Mouse (Mus musculus): Measurements from ENCODE around the gene Pphln1. TPM values are rescaled to one million over a fixed set of nuclear protein-coding genes. Genes with fewer than 3 reads are reported as not detected.

The Pphln1 gene
- polyA plus RNA-seq, 1 experiment from 2014 or later, result 28.4 TPM

DNA sequence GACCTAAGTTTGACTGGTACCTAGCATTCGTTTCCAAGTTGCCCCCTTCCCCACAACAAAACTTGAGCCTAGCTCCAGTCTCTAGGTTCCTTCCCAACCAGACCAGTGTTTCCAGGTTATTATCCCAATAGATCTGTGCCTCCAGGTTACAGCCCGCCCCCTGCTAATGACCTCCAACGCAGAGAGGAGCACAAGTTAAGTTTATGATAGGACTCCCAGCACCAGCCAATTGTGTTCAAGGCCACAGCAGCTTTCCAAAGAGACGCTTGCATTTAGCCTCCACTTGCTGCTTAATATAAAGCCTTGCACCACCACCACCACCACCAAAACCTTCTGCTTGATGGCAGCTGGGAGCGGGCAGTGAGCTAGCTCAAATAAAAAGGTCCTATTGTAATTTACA, 16.8 kb upstream of the Pphln1 start:
- H3K9me3 ChIP-seq (ENCODE audit: control insufficient read depth, low read length), result no peaks in the 10 kb centered on the region
- H3K27me3 ChIP-seq (replicated peaks; ENCODE audit: control insufficient read depth, insufficient read depth, low read length), result no peaks in the 10 kb centered on the region
- H3K9ac ChIP-seq (ENCODE audit: low read length), result no peak overlapping the region
- H3K4me2 ChIP-seq (ENCODE audit: low read length), result no peak overlapping the region
- no peak overlapping the region for H3K27ac ChIP-seq (ENCODE audit: low read depth)
- ATAC-seq (replicated peaks; ENCODE audit: low FRiP score, low TSS enrichment, low read depth) (no peak), DNase-seq (ENCODE audit: low spot score) (no peak)
- H3K4me3 ChIP-seq (ENCODE audit: low read depth, low read length), result no peak overlapping the region
- H3K4me1 ChIP-seq (replicated peaks; ENCODE audit: control insufficient read depth, insufficient read depth, low read length), result no peaks in the 10 kb centered on the region
- 51% methylated on average over 5 of the region's 5 CpGs for whole genome bisulfite sequencing
- H3K36me3 ChIP-seq (ENCODE audit: control insufficient read depth, insufficient read depth, low read length), result peaks cover 14% of the 10 kb centered on the region

DNA sequence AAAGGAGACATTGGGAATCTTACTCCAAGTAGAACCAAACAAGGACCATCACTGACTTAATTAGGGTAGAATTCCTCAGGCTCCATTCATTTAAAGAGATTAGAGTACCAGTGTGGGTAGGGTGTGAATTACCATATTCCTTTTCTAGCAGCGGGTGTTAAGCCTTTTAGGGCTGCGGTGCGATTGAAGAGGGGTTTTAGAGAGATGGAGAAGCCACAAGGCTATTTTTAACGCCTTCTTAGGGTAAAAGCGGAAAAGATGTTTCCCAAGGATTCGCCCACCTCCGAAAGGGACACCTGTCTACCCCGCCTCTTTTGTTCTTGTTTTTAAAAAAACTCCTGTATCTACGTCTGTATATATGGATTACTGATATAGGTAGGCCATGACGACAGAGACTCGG, 881 bp upstream of the Pphln1 start:
- H3K27ac ChIP-seq (ENCODE audit: low read depth), result no peak overlapping the region
- H3K36me3 ChIP-seq (ENCODE audit: control insufficient read depth, insufficient read depth, low read length), result peaks cover 19% of the 10 kb centered on the region; the same call in 1 of the 2 replicates
- H3K27me3 ChIP-seq (replicated peaks; ENCODE audit: control insufficient read depth, insufficient read depth, low read length), result no peaks in the 10 kb centered on the region
- H3K9me3 ChIP-seq (ENCODE audit: control insufficient read depth, low read length), result no peaks in the 10 kb centered on the region
- peak overlapping the region; percentile 82 for H3K4me2 ChIP-seq (ENCODE audit: low read length)
- DNase-seq (ENCODE audit: low spot score) (no peak), ATAC-seq (replicated peaks; ENCODE audit: low FRiP score, low TSS enrichment, low read depth) (no peak)
- H3K9ac ChIP-seq (ENCODE audit: low read length), result peak overlapping the region; percentile 96
- H3K4me1 ChIP-seq (replicated peaks; ENCODE audit: control insufficient read depth, insufficient read depth, low read length), result peaks cover 22% of the 10 kb centered on the region
- 2% methylated on average over 11 of the region's 11 CpGs for WGBS
- peak overlapping the region; percentile 95 for H3K4me3 ChIP-seq (ENCODE audit: low read depth, low read length)

DNA sequence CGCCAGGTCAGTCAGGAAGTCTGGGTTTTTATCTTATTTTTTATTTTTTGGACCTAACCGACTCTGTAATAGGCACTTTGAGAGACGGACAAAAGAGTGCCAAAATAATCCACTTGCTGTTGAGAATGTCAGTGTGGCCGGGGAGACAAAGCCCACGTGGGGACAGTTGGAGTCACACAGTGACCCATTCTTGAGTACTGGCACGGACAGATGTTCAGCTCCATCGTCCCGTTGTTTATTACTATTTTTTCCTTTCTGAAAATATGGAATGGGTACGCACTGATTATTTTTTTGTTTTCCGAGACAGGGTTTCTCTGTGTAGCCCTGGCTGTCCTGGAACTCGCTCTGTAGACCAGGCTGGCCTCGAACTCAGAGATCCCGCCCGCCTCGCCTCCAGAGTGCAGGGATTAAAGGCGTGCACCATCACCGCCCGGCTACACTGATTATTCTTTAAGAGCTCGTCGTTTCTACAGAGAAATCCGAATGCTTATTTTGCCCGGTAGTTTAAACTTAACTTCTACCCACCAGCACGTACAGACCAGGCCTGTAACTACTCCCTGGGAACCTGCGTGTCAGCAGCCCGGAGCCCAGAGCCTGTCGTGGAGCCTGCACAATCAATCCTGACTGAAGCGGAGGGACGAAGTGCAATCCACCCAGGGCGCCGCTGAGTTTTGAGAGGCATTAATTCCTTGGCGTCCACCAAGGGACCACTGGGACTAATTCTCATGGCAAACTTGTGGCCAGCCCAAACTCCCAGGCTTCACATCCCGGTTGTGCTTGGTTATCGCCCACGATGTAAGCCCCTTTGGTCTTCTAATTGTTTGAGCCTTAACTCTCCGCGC, 770 bp downstream of the Pphln1 start:
- Histone ChIP-seq H3K27me3 (replicated peaks; ENCODE audit: control insufficient read depth, insufficient read depth, low read length) (no peaks in the 10 kb centered on the region), H3K27ac (ENCODE audit: low read depth) (peak overlapping the region; percentile 83), H3K36me3 (ENCODE audit: control insufficient read depth, insufficient read depth, low read length) (peaks cover 6% of the 10 kb centered on the region; the same call in 1 of the 2 replicates), H3K4me2 (ENCODE audit: low read length) (peak overlapping the region; percentile 82), H3K4me3 (ENCODE audit: low read depth, low read length) (peak overlapping the region; percentile 95), H3K9ac (ENCODE audit: low read length) (peak overlapping the region; percentile 96), H3K9me3 (ENCODE audit: control insufficient read depth, low read length) (no peaks in the 10 kb centered on the region), H3K4me1 (replicated peaks; ENCODE audit: control insufficient read depth, insufficient read depth, low read length) (peaks cover 22% of the 10 kb centered on the region)
- DNase-seq (ENCODE audit: low spot score) (peak; percentile 59), ATAC-seq (replicated peaks; ENCODE audit: low FRiP score, low TSS enrichment, low read depth) (0 out of 2 replicates have a peak, but pooled peaks have one; percentile 28)
- WGBS, result 3% methylated on average over 36 of the region's 36 CpGs

DNA sequence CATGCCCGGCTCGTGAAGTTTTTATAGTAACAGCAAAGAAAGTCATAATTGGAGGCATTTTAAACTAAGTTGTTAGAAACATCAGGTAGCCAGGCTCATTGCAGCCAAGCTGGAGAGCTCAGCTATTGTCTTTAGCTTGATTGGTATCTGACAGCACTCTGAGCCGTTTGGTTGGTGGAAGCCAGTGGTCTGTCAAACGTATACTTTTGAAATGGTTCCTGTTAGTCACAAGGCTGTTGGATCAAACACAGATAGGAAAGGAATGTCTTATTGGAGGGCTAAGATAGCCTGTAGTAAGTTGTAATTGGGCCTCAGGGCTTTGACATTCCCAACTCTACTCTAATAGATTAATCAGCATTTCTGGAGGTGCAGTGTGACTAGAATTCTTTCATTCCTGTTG, 3.3 kb downstream of the Pphln1 start:
- H3K4me3 ChIP-seq (ENCODE audit: low read depth, low read length), result no peak overlapping the region
- DNase-seq (ENCODE audit: low spot score) (no peak), ATAC-seq (replicated peaks; ENCODE audit: low FRiP score, low TSS enrichment, low read depth) (no peak)
- no peaks in the 10 kb centered on the region for H3K27me3 ChIP-seq (replicated peaks; ENCODE audit: control insufficient read depth, insufficient read depth, low read length)
- 70% methylated on average over 4 of the region's 4 CpGs for WGBS
- H3K9me3 ChIP-seq (ENCODE audit: control insufficient read depth, low read length), result no peaks in the 10 kb centered on the region
- H3K27ac ChIP-seq (ENCODE audit: low read depth), result no peak overlapping the region
- H3K4me2 ChIP-seq (ENCODE audit: low read length), result no peak overlapping the region
- no peaks in the 10 kb centered on the region for H3K36me3 ChIP-seq (ENCODE audit: control insufficient read depth, insufficient read depth, low read length)
- no peak overlapping the region for H3K9ac ChIP-seq (ENCODE audit: low read length)
- peaks cover 21% of the 10 kb centered on the region for H3K4me1 ChIP-seq (replicated peaks; ENCODE audit: control insufficient read depth, insufficient read depth, low read length)

DNA sequence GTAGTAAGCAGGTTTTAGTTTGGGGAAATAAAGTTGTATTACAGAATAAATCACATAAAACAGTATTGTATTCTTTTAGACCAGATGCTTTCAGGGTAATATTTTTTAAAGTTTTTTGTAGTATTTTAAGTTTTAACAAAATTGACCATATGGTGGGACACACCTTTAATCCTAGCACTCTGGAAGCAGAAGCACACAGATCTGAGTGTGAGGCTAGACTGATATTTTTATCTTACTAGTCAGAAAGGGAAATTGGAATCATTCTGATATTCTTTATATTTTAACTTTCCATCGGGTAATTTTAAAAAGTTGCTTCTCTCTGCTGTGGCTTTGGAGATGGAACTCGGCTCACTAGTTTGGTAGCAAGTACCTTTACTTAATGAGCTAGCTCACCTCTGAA, 4.6 kb downstream of the Pphln1 start:
- Histone ChIP-seq H3K4me2 (ENCODE audit: low read length) (no peak overlapping the region), H3K9ac (ENCODE audit: low read length) (no peak overlapping the region), H3K9me3 (ENCODE audit: control insufficient read depth, low read length) (no peaks in the 10 kb centered on the region), H3K27ac (ENCODE audit: low read depth) (no peak overlapping the region), H3K36me3 (ENCODE audit: control insufficient read depth, insufficient read depth, low read length) (no peaks in the 10 kb centered on the region), H3K4me1 (replicated peaks; ENCODE audit: control insufficient read depth, insufficient read depth, low read length) (peaks cover 12% of the 10 kb centered on the region), H3K27me3 (replicated peaks; ENCODE audit: control insufficient read depth, insufficient read depth, low read length) (no peaks in the 10 kb centered on the region), H3K4me3 (ENCODE audit: low read depth, low read length) (no peak overlapping the region)
- DNase-seq (ENCODE audit: low spot score) (no peak), ATAC-seq (replicated peaks; ENCODE audit: low FRiP score, low TSS enrichment, low read depth) (no peak)
- 93% methylated on average over 2 of the region's 2 CpGs for WGBS

DNA sequence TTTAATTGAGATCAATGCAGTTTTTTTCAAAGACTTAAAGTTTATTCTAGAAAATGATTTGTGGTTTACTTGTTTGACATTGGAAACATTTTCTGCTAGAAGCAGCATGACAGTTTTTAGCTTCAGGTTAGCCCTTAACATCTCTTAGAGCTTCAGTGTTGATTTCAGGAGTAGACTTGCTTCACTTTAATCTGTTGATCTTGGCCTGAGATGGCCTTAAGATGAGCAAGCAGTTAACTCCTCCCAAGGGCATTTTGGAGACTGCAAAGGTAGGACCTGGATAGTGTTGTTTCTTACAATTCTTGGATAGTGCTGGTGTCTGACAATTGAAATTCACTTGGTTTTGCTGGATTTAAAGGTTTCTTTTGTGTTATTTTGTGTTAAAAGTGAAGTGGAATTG, 6.7 kb downstream of the Pphln1 start:
- H3K9ac ChIP-seq (ENCODE audit: low read length), result no peak overlapping the region
- H3K27me3 ChIP-seq (replicated peaks; ENCODE audit: control insufficient read depth, insufficient read depth, low read length), result no peaks in the 10 kb centered on the region
- H3K4me3 ChIP-seq (ENCODE audit: low read depth, low read length), result no peak overlapping the region
- ATAC-seq (replicated peaks; ENCODE audit: low FRiP score, low TSS enrichment, low read depth) (no peak), DNase-seq (ENCODE audit: low spot score) (no peak)
- H3K9me3 ChIP-seq (ENCODE audit: control insufficient read depth, low read length), result no peaks in the 10 kb centered on the region
- H3K4me1 ChIP-seq (replicated peaks; ENCODE audit: control insufficient read depth, insufficient read depth, low read length), result peaks cover 2% of the 10 kb centered on the region; the same call in 1 of the 2 replicates
- no peak overlapping the region for H3K27ac ChIP-seq (ENCODE audit: low read depth)
- no peaks in the 10 kb centered on the region for H3K36me3 ChIP-seq (ENCODE audit: control insufficient read depth, insufficient read depth, low read length)
- H3K4me2 ChIP-seq (ENCODE audit: low read length), result no peak overlapping the region

DNA sequence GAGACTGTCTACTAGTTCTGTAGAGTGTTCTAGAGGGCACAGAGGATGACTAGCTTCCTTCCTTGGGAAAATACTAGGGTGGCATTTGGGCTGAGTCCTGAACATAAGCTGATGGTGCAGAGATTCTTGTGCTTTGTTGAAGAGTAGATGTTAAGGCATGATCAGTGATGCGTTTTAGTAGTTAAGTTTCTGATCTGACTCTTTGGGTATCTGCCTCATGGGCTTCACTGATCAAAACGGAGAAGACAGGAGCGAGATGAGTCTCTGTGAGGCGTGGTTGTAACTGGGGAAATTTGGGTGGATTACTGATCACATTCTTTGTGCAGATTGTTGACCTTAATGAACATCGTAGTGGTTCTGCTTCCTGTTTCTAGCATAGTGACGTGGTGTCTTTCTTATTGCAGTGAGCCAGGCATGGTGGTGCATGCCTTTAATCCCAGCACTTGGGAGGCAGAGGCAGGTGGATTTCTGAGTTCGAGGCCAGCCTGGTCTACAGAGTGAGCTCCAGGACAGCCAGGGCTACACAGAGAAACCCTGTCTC, 7.4 kb downstream of the Pphln1 start:
- Histone ChIP-seq H3K9me3 (ENCODE audit: control insufficient read depth, low read length) (no peaks in the 10 kb centered on the region), H3K27ac (ENCODE audit: low read depth) (no peak overlapping the region), H3K9ac (ENCODE audit: low read length) (no peak overlapping the region), H3K36me3 (ENCODE audit: control insufficient read depth, insufficient read depth, low read length) (no peaks in the 10 kb centered on the region), H3K4me2 (ENCODE audit: low read length) (no peak overlapping the region), H3K4me1 (replicated peaks; ENCODE audit: control insufficient read depth, insufficient read depth, low read length) (no peaks in the 10 kb centered on the region), H3K27me3 (replicated peaks; ENCODE audit: control insufficient read depth, insufficient read depth, low read length) (no peaks in the 10 kb centered on the region), H3K4me3 (ENCODE audit: low read depth, low read length) (no peak overlapping the region)
- ATAC-seq (replicated peaks; ENCODE audit: low FRiP score, low TSS enrichment, low read depth) (no peak), DNase-seq (ENCODE audit: low spot score) (no peak)
- 89% methylated on average over 7 of the region's 7 CpGs for WGBS

DNA sequence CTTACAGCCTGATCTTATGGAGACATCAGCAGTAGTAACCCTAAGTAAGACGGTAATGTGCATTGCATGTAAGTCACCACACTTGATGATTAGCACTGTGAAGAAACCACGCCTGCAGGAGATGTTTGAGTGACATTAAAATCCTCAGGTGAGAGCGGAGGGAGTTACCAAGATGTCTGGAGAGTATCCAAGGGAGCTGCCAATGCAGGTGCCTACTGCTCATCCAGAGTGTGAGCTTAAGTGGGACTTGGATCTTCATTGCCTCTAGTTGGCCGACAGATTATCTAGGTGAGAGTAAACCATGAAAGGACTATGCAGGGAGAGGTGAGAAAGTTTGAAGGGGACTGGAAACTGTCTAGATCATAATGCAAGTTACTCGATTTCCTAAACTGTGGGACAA, 8.3 kb downstream of the Pphln1 start:
- 95% methylated on average over 5 of the region's 5 CpGs for WGBS
- Histone ChIP-seq H3K27ac (ENCODE audit: low read depth) (no peak overlapping the region), H3K9ac (ENCODE audit: low read length) (no peak overlapping the region), H3K36me3 (ENCODE audit: control insufficient read depth, insufficient read depth, low read length) (0 out of 2 replicates have a peak, but pooled peaks cover 4% of the 10 kb centered on the region), H3K4me3 (ENCODE audit: low read depth, low read length) (no peak overlapping the region), H3K4me2 (ENCODE audit: low read length) (no peak overlapping the region), H3K9me3 (ENCODE audit: control insufficient read depth, low read length) (no peaks in the 10 kb centered on the region), H3K27me3 (replicated peaks; ENCODE audit: control insufficient read depth, insufficient read depth, low read length) (no peaks in the 10 kb centered on the region), H3K4me1 (replicated peaks; ENCODE audit: control insufficient read depth, insufficient read depth, low read length) (no peaks in the 10 kb centered on the region)
- DNase-seq (ENCODE audit: low spot score) (no peak), ATAC-seq (replicated peaks; ENCODE audit: low FRiP score, low TSS enrichment, low read depth) (no peak)

DNA sequence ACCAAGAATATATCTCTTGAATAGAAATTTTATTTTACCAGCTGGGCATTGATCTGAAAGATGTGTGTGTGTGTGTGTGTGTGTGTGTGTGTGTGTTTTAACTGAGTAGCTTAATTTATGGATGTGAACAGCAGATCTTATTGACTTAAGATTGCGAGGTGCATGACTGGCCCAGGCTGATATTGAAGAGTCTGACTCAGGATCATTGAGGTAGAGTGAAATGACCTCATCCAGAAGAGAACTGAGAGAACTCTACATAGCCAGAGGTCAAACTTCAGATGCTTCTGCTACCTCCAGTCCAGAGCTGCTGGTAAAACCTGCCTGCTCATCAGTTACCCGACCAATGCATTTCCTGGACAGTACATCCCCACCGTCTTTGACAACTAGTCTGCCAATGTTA, 14.3 kb downstream of the Pphln1 start:
- no peak overlapping the region for H3K27ac ChIP-seq (ENCODE audit: low read depth)
- DNase-seq (ENCODE audit: low spot score) (no peak), ATAC-seq (replicated peaks; ENCODE audit: low FRiP score, low TSS enrichment, low read depth) (no peak)
- H3K4me1 ChIP-seq (replicated peaks; ENCODE audit: control insufficient read depth, insufficient read depth, low read length), result no peaks in the 10 kb centered on the region
- H3K36me3 ChIP-seq (ENCODE audit: control insufficient read depth, insufficient read depth, low read length), result peaks cover 12% of the 10 kb centered on the region
- 89% methylated on average over 3 of the region's 3 CpGs for WGBS
- H3K9me3 ChIP-seq (ENCODE audit: control insufficient read depth, low read length), result no peaks in the 10 kb centered on the region
- no peak overlapping the region for H3K9ac ChIP-seq (ENCODE audit: low read length)
- H3K4me2 ChIP-seq (ENCODE audit: low read length), result no peak overlapping the region
- H3K27me3 ChIP-seq (replicated peaks; ENCODE audit: control insufficient read depth, insufficient read depth, low read length), result no peaks in the 10 kb centered on the region
- H3K4me3 ChIP-seq (ENCODE audit: low read depth, low read length), result no peak overlapping the region
